Mouse (Mus musculus) heart, embryonic 15.5 days (tissue): ENCODE results near the gene Faap20. TPM values are rescaled to one million over a fixed set of nuclear protein-coding genes. Genes with fewer than 3 reads are reported as not detected.

Experiments
- ATAC-seq: fragments of 200-750 bp; cut with Nextera tagmentation; replicated peaks from 2 replicates; pipeline ENCODE4 v1.8.0; 2017; ENCODE audit warnings: low read depth, moderate TSS enrichment; ENCODE audit not compliant: insufficient number of reproducible peaks, insufficient read depth, low FRiP score
- H3K27ac ChIP-seq: fragments of 300-500 bp; sonication (generic); 2 replicates; pipeline ENCODE4 v1.5.1; 2015; ENCODE audit warnings: mild to moderate bottlenecking, inconsistent platforms
- H3K27me3 ChIP-seq: fragments of 300-500 bp; sonication (generic); 2 replicates; pipeline ENCODE4 v1.6.1; 2015; ENCODE audit warnings: inconsistent platforms
- H3K36me3 ChIP-seq: fragments of 300-500 bp; sonication (generic); 2 replicates; pipeline ENCODE4 v1.6.1; 2015; ENCODE audit warnings: mild to moderate bottlenecking, inconsistent platforms
- H3K4me1 ChIP-seq: fragments of 300-500 bp; sonication (generic); replicated peaks from 2 replicates; pipeline ENCODE4 v1.6.1; 2015; ENCODE audit warnings: inconsistent platforms
- H3K4me2 ChIP-seq: fragments of 300-500 bp; sonication (generic); 2 replicates; pipeline ENCODE4 v1.6.1; 2015; ENCODE audit warnings: inconsistent platforms, mild to moderate bottlenecking, moderate library complexity
- H3K4me3 ChIP-seq: fragments of 300-500 bp; sonication (generic); 2 replicates; pipeline ENCODE4 v1.5.1; 2015; ENCODE audit warnings: mild to moderate bottlenecking, inconsistent platforms
- H3K9ac ChIP-seq: fragments of 300-500 bp; sonication (generic); 2 replicates; pipeline ENCODE4 v1.6.1; 2015; ENCODE audit warnings: mild to moderate bottlenecking, inconsistent platforms
- H3K9me3 ChIP-seq: fragments of 300-500 bp; sonication (generic); replicated peaks from 2 replicates; pipeline ENCODE4 v1.6.1; 2016; ENCODE audit warnings: inconsistent platforms
- WGBS: fragments of 180-500 bp; shearing (Covaris S2); methylation state at CpG from one replicate; pipeline ENCODE4 v1.1.7; 2015; ENCODE audit warnings: mixed read lengths; 5-methylcytosine and 5-hydroxymethylcytosine counted together
- polyA plus RNA-seq: library from polyadenylated mRNA; unstranded; fragments of >200 nt; fragmentation: Nextera tagmentation; extraction: Ambion mirVana; gene quantifications from 2 replicates; pipeline ENCODE4 v1.2.1, GENCODE M21; 2015

The Faap20 gene
- polyA plus RNA-seq, 1 experiment from 2014 or later = 64.7 TPM

- H3K27me3 ChIP-seq = no peaks in the 10 kb centered on the region
- no peaks in the 10 kb centered on the region for H3K36me3 ChIP-seq
- H3K4me2 ChIP-seq = no peak overlapping the region
- no peak for ATAC-seq
- no peak overlapping the region for H3K27ac ChIP-seq
- 70% methylated on average over 10 of the region's 10 CpGs for WGBS
- no peaks in the 10 kb centered on the region for H3K9me3 ChIP-seq
- no peak overlapping the region for H3K9ac ChIP-seq
- no peaks in the 10 kb centered on the region for H3K4me1 ChIP-seq
- H3K4me3 ChIP-seq = no peak overlapping the region
Measured at GRCm38 (mm10) chr4:155295026-155295590, 45.5 kb downstream of the Faap20 start.

- Histone ChIP-seq H3K4me3 (no peak overlapping the region), H3K9me3 (no peaks in the 10 kb centered on the region), H3K4me1 (no peaks in the 10 kb centered on the region), H3K4me2 (no peak overlapping the region), H3K27me3 (peaks cover 6% of the 10 kb centered on the region), H3K36me3 (no peaks in the 10 kb centered on the region), H3K27ac (no peak overlapping the region), H3K9ac (no peak overlapping the region)
- WGBS = 50% methylated on average over 4 of the region's 4 CpGs
- ATAC-seq = no peak
Measured at GRCm38 (mm10) chr4:155295996-155296395, 46.4 kb downstream of the Faap20 start.

DNA sequence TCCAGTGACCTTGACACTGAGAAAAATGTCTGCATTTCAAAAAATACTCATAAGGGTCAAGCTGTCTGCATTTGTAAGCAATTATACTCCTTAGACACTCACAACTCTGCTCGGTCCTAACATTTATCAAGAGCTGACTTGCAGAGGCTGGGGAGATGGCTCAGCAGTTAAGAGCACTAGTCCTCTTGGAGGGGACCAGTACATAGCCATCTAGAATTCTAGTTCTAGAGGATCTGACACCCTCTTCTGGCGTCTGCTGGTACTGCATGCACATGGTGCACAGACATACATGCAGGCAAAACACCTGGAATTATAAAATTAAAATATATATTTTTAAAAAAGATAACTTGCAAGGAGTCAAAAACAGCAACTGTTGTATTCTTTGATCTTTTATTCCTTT lies 47.5 kb downstream of the Faap20 start:
- Histone ChIP-seq H3K4me2 (no peak overlapping the region), H3K36me3 (no peaks in the 10 kb centered on the region), H3K4me3 (no peak overlapping the region), H3K4me1 (no peaks in the 10 kb centered on the region), H3K9me3 (no peaks in the 10 kb centered on the region), H3K27ac (no peak overlapping the region), H3K9ac (no peak overlapping the region), H3K27me3 (peaks cover 6% of the 10 kb centered on the region)
- 54% methylated on average over 2 of the region's 2 CpGs for WGBS
- no peak for ATAC-seq

GRCm38 (mm10) chr4:155298826-155299225 lies 49.2 kb downstream of the Faap20 start:
- ATAC-seq = no peak
- WGBS = 80% methylated on average over 4 of the region's 4 CpGs
- Histone ChIP-seq H3K4me3 (no peak overlapping the region), H3K27me3 (peaks cover 6% of the 10 kb centered on the region), H3K9me3 (no peaks in the 10 kb centered on the region), H3K9ac (no peak overlapping the region), H3K4me2 (no peak overlapping the region), H3K4me1 (no peaks in the 10 kb centered on the region), H3K27ac (no peak overlapping the region), H3K36me3 (no peaks in the 10 kb centered on the region)

DNA sequence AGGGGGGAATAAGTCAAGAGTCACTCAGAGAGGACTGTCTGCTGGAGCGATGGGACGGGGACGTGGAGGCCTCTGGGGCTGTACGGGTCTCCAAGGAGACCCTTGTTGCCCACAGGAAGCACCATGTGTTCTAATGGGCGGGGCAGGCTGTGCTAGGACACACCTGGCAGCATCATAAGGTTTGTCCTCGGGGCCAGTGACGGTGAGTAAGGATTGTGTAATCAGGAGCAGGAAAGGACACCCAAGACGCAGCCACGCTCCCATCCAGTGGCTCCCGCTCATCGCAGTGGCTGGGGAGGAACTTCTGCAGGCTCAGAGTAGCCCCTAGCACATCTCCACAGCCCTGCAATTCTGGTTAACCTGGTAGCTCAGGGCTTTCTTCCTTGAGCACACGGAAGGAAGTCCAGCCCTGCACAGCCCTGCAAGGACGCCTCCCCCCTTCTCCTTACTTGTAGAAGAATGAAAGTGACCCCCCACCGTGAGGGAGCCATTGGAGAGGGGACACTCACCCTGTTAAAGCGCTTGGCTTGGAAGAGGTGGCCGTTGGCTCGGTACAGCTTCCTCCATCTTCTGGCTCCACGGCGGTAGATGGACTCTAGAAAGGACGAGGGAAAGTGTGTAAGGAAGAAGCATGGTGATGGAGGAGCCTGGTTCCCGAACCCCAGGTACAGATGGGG lies 51.0 kb downstream of the Faap20 start:
- no peaks in the 10 kb centered on the region for H3K4me1 ChIP-seq
- H3K9ac ChIP-seq = no peak overlapping the region
- no peak overlapping the region for H3K4me3 ChIP-seq
- no peaks in the 10 kb centered on the region for H3K36me3 ChIP-seq
- H3K9me3 ChIP-seq = no peaks in the 10 kb centered on the region
- no peak overlapping the region for H3K27ac ChIP-seq
- 73% methylated on average over 21 of the region's 21 CpGs for WGBS
- no peak overlapping the region for H3K4me2 ChIP-seq
- no peak for ATAC-seq
- peaks cover 6% of the 10 kb centered on the region for H3K27me3 ChIP-seq

DNA sequence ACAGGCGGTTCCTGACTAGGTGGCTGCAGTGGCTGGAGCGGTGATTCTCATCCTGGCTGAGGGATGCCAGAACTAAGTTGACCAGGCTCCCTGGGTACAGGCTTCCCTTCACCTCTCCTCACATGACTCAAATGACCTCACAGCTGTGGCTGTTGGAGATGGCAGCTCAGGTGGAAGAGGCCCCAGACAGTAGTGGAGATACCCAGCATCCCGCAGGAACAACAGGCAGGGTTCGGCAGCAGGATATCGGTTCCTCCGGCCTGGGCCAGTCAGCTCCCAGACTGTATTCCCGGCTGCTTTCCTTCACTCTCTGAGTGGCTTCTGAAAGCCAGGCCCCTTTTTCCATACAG lies 51.5 kb downstream of the Faap20 start:
- WGBS = 86% methylated on average over 7 of the region's 7 CpGs
- Histone ChIP-seq H3K9ac (no peak overlapping the region), H3K4me1 (no peaks in the 10 kb centered on the region), H3K27ac (no peak overlapping the region), H3K4me2 (no peak overlapping the region), H3K4me3 (no peak overlapping the region), H3K36me3 (no peaks in the 10 kb centered on the region), H3K27me3 (peaks cover 10% of the 10 kb centered on the region), H3K9me3 (no peaks in the 10 kb centered on the region)
- ATAC-seq = no peak

DNA sequence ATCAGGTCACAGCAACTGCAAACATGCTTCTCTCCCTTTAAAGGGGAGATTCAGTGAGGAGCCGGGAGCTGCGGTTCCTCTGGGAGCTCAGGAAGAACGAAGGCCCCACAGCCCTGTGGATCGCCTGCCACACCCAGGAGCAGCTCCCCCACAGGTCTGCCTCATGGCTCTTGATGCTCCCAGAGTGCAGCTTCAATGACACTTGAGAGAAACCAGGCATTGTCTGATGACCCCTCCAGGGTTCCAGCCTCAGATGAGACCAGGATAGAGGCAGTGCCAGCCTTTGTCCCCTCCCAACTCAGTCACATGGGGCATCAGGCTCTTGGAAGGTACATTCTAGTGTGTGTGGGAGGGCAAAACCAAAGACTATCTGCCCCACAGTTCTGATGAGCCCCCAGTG lies 52.4 kb downstream of the Faap20 start:
- ATAC-seq = no peak; the same call in 1 of the 2 replicates
- Histone ChIP-seq H3K9ac (no peak overlapping the region), H3K27me3 (peaks cover 16% of the 10 kb centered on the region)

DNA sequence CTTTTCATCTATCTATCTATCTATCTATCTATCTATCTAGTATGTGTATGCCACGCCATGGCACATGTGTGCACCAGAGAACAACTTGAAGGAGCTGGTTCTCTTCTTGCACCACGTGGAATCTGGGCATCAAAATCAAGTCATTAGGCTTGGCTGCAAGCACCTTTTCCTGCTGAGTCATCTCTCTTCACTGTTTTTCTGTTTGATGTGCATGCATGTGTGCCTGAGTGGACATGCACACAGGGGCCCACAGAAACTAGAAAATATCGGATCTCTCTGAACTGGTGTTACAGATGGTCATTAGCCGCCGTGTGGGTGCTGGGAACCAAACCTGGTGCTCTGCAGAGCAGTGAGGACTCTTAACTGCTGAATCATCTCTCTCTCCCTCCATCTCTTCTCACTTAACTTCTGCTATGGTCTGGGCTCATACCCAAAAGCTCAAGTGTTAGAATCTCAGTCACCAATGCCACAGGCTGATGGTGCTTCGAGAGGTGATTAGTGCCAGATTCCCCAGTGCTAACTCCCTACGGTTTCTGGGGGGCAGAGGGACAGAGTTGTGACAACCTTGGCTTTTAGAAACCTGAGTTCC lies 55.0 kb downstream of the Faap20 start:
- H3K4me2 ChIP-seq = no peak overlapping the region
- WGBS = 76% methylated on average over 7 of the region's 7 CpGs
- H3K9ac ChIP-seq = no peak overlapping the region
- H3K36me3 ChIP-seq = no peaks in the 10 kb centered on the region
- H3K27me3 ChIP-seq = peaks cover 22% of the 10 kb centered on the region
- no peaks in the 10 kb centered on the region for H3K9me3 ChIP-seq
- H3K4me1 ChIP-seq = peaks cover 9% of the 10 kb centered on the region
- H3K27ac ChIP-seq = no peak overlapping the region
- H3K4me3 ChIP-seq = no peak overlapping the region
- ATAC-seq = no peak

More for the DNA sequence above, 52.4 kb downstream of the Faap20 start:
- H3K27ac ChIP-seq = no peak overlapping the region
- H3K9me3 ChIP-seq = no peaks in the 10 kb centered on the region
- no peaks in the 10 kb centered on the region for H3K36me3 ChIP-seq
- H3K4me3 ChIP-seq = no peak overlapping the region
- no peaks in the 10 kb centered on the region; the same call in 1 of the 2 replicates for H3K4me1 ChIP-seq
- 32% methylated on average over 4 of the region's 4 CpGs for WGBS
- H3K4me2 ChIP-seq = no peak overlapping the region

DNA sequence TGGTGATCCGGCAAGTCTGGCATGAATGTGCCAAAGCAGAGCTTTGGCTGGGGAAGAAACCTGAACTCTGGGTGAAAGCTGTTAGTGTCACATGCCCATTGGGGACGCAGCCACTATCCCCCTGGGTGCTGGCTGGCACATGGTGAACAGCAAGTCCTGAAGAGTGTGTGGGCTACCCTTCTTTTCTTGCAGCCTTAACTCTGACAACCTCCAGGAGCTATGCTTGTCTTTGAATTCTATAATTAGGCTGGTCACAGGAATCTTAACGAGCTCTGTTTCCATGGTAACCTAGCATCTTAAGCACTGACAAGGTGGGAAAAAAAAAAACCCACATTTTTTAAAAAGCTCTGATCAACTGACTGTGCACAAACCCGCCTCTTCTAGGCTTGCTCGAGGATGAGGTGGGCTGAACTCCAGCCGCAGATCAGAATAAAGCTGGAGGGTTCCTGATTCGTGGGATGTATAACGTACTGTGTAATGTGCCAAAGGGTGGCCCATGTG lies 56.0 kb downstream of the Faap20 start:
- Histone ChIP-seq H3K9ac (no peak overlapping the region), H3K9me3 (no peaks in the 10 kb centered on the region), H3K27ac (no peak overlapping the region), H3K4me1 (peaks cover 9% of the 10 kb centered on the region), H3K4me3 (no peak overlapping the region), H3K27me3 (peaks cover 18% of the 10 kb centered on the region; the same call in 1 of the 2 replicates), H3K36me3 (no peaks in the 10 kb centered on the region), H3K4me2 (no peak overlapping the region)
- no peak for ATAC-seq
- 60% methylated on average over 8 of the region's 8 CpGs for WGBS

Other genes starting within 250 kb of the Faap20 start
- 0.43 and 2.4 TPM in 2 replicates for gene Plch2, start 193.0 kb upstream of the Faap20 start, polyA plus RNA-seq
- 16.3 and 18.6 TPM in 2 replicates for gene Pex10, start 182.8 kb upstream of the Faap20 start, polyA plus RNA-seq
- 117 and 120 TPM in 2 replicates for gene Rer1, start 163.4 kb upstream of the Faap20 start, polyA plus RNA-seq
- 1.9 and 2.5 TPM in 2 replicates for gene Morn1, start 163.2 kb upstream of the Faap20 start, polyA plus RNA-seq
- gene Ski, start 27.2 kb upstream of the Faap20 start, polyA plus RNA-seq = 11.0 and 13.6 TPM in 2 replicates
- gene Prkcz, start 111.6 kb downstream of the Faap20 start, polyA plus RNA-seq = 6.3 and 7.3 TPM in 2 replicates
- 0.06 TPM in 1 of 2 replicates, not detected in the other for gene Gabrd, start 148.3 kb downstream of the Faap20 start, polyA plus RNA-seq
- gene Cfap74, start 159.4 kb downstream of the Faap20 start, polyA plus RNA-seq = 0.60 and 0.82 TPM in 2 replicates
- not detected in 2 replicates for gene Tmem52, start 219.3 kb downstream of the Faap20 start, polyA plus RNA-seq
- gene Gnb1, start 241.6 kb downstream of the Faap20 start, polyA plus RNA-seq = 308 and 345 TPM in 2 replicates